24 mouse cellular contexts compared by ENCODE assay signal in the genomic region with DNA sequence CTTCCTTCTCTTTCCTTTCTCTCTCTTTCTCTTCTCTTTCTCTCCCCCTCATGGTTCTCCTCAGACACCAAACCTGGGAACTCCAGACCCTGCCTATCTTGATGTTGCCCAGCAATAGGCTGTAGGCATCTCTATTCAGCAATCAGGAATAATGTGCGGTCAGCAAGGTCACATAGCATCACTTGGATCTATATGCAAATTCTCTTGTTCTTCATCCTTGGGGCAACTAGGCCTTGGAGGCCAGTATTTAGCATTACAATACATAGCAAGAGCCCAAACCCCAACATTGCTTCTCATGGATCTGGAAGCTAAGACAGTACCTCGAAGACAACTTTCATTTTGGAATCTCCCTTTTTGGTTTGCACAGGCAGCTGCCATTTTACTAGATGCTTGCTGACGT. TPM values are rescaled to one million over a fixed set of nuclear protein-coding genes. Genes with fewer than 3 reads are reported as not detected.
"Had no signal": no experiment of that assay in that cellular context is flagged by ENCODE, and none has a peak within 500 bp of the region (broad histone marks: within the 10 kb centered on the region; RNA-seq: fewer than 3 reads in every experiment).

No protein-coding gene starts in this region.

- ATAC-seq: midbrain, embryonic 16.5 days had no signal

- DNase-seq: lung, adult 18-20 months; lung, embryonic 14.5 days; lung, postnatal 10 days; lung, postnatal 4 days; midbrain, embryonic 14.5 days; retina, postnatal 1 day; right cerebral cortex, adult 18-20 months; right cerebral cortex, postnatal 25 days; right cerebral cortex, postnatal 4 days; spleen, adult 18-20 months; thymus, adult 18-20 months; thymus, postnatal 14 days; thymus, postnatal 36 days had no signal

RNA-seq across cellular contexts. Expression of a gene that starts 19.9 kb away (rescaled TPM):
- total RNA-seq: megakaryocyte, adult 5-6 weeks; megakaryocyte-erythroid progenitor cell, adult 5-6 weeks had no signal
- polyA plus RNA-seq: lung, embryonic 14.5 days; lung, embryonic 16.5 days; midbrain, embryonic 10.5 days; midbrain, embryonic 12.5 days; midbrain, embryonic 14.5 days; midbrain, embryonic 16.5 days; myocyte; neural tube, embryonic 11.5 days; neural tube, embryonic 13.5 days; neural tube, embryonic 15.5 days; stomach, embryonic 16.5 days had no signal

RNA-seq across cellular contexts. Expression of a gene that starts 44.0 kb away (rescaled TPM):
- total RNA-seq: megakaryocyte, adult 5-6 weeks; megakaryocyte-erythroid progenitor cell, adult 5-6 weeks had no signal
- polyA plus RNA-seq: lung, embryonic 16.5 days; midbrain, embryonic 10.5 days; midbrain, embryonic 12.5 days; midbrain, embryonic 14.5 days; midbrain, embryonic 16.5 days; myocyte; neural tube, embryonic 11.5 days; neural tube, embryonic 13.5 days; neural tube, embryonic 15.5 days had no signal
